In genomic region chr7:80864831-80865230, GRCm38 (mm10) we compare ENCODE assay signal across 8 mouse cellular contexts. TPM values are rescaled to one million over a fixed set of nuclear protein-coding genes. Genes with fewer than 3 reads are reported as not detected.
DNase-seq lines count a peak whose midpoint lies in the region; ATAC-seq and TF ChIP-seq lines count a peak whose summit lies in the region.

No protein-coding gene starts in this region.

- H3K9ac ChIP-seq in kidney, postnatal 0 days (ENCODE audit: low read depth, low read length): no peak overlapping the region
- no peak overlapping the region for H3K9ac ChIP-seq in liver, postnatal 0 days (replicated peaks)
- H3K9ac ChIP-seq in stomach, postnatal 0 days (ENCODE audit: low read length): no peak overlapping the region
- H3K9ac ChIP-seq in forebrain, embryonic 12.5 days: no peak overlapping the region

- no peak for TF ChIP-seq EP300 in liver, postnatal 0 days (IDR thresholded peaks at IDR 0.05; ENCODE audit: low read depth)
- no peak for TF ChIP-seq EP300 in stomach, postnatal 0 days (optimal IDR thresholded peaks at IDR 0.05)

- WGBS in kidney, postnatal 0 days: 59% methylated on average over 8 of the region's 8 CpGs
- 35% methylated on average over 8 of the region's 8 CpGs for WGBS in liver, postnatal 0 days (ENCODE audit: insufficient replicate concordance)
- WGBS in stomach, postnatal 0 days: 70% methylated on average over 8 of the region's 8 CpGs
- 94% methylated on average over 8 of the region's 8 CpGs for WGBS in forebrain, embryonic 12.5 days

- no peaks in the 10 kb centered on the region for H3K9me3 ChIP-seq in kidney, postnatal 0 days (replicated peaks; ENCODE audit: low read length)
- H3K9me3 ChIP-seq in liver, postnatal 0 days (ENCODE audit: low read length): no peaks in the 10 kb centered on the region
- no peaks in the 10 kb centered on the region for H3K9me3 ChIP-seq in stomach, postnatal 0 days (ENCODE audit: control insufficient read depth, low read length)
- H3K9me3 ChIP-seq in forebrain, embryonic 12.5 days: no peaks in the 10 kb centered on the region

- no peak for TF ChIP-seq CTCF in kidney, postnatal 0 days (IDR thresholded peaks at IDR 0.05; ENCODE audit: low read depth)
- no peak for TF ChIP-seq CTCF in liver, postnatal 0 days (IDR thresholded peaks at IDR 0.05; ENCODE audit: low read depth)
- TF ChIP-seq CTCF in stomach, postnatal 0 days (IDR thresholded peaks at IDR 0.05; ENCODE audit: low read depth): no peak

- H3K4me3 ChIP-seq in kidney, postnatal 0 days (replicated peaks; ENCODE audit: low read depth, low read length): no peak overlapping the region
- H3K4me3 ChIP-seq in liver, postnatal 0 days (ENCODE audit: low read depth, low read length): no peak overlapping the region
- H3K4me3 ChIP-seq in stomach, postnatal 0 days (ENCODE audit: low read depth, low read length): no peak overlapping the region
- H3K4me3 ChIP-seq in forebrain, embryonic 12.5 days (replicated peaks): no peak overlapping the region

- no peaks in the 10 kb centered on the region for H3K27me3 ChIP-seq in kidney, postnatal 0 days (ENCODE audit: insufficient read depth, low read length)
- H3K27me3 ChIP-seq in liver, postnatal 0 days (ENCODE audit: insufficient read depth, low read length): no peaks in the 10 kb centered on the region
- no peaks in the 10 kb centered on the region for H3K27me3 ChIP-seq in stomach, postnatal 0 days (ENCODE audit: control insufficient read depth, insufficient read depth, low read length)
- no peaks in the 10 kb centered on the region for H3K27me3 ChIP-seq in forebrain, embryonic 12.5 days

- ATAC-seq in kidney, postnatal 0 days (replicated peaks; ENCODE audit: low FRiP score, low read depth): no peak
- peak; percentile 64 for ATAC-seq in granulocyte monocyte progenitor cell, adult 5-6 weeks (replicated peaks; ENCODE audit: poor library complexity, severe bottlenecking)
- 0 out of 2 replicates have a peak, but pooled peaks have one; percentile 5 for ATAC-seq in liver, postnatal 0 days
- ATAC-seq in stomach, postnatal 0 days (ENCODE audit: low FRiP score, low TSS enrichment): no peak
- ATAC-seq in forebrain, embryonic 12.5 days (ENCODE audit: low FRiP score): no peak

- H3K4me1 ChIP-seq in kidney, postnatal 0 days (replicated peaks; ENCODE audit: insufficient read depth, low read length): peaks cover 19% of the 10 kb centered on the region
- peaks cover 31% of the 10 kb centered on the region for H3K4me1 ChIP-seq in liver, postnatal 0 days (ENCODE audit: insufficient read depth)
- no peaks in the 10 kb centered on the region; the same call in 1 of the 2 replicates for H3K4me1 ChIP-seq in stomach, postnatal 0 days (replicated peaks; ENCODE audit: control insufficient read depth, insufficient read depth)
- peaks cover 34% of the 10 kb centered on the region for H3K4me1 ChIP-seq in forebrain, embryonic 12.5 days

- no peak overlapping the region for H3K4me2 ChIP-seq in kidney, postnatal 0 days (ENCODE audit: low read length)
- peak overlapping the region; percentile 4; the same call in 1 of the 2 replicates for H3K4me2 ChIP-seq in liver, postnatal 0 days (ENCODE audit: low read depth, low read length)
- H3K4me2 ChIP-seq in stomach, postnatal 0 days (replicated peaks; ENCODE audit: low read depth): no peak overlapping the region
- H3K4me2 ChIP-seq in forebrain, embryonic 12.5 days: no peak overlapping the region

- peak overlapping the region; percentile 89; the same call in 1 of the 2 replicates for H3K27ac ChIP-seq in kidney, postnatal 0 days
- peak overlapping the region; percentile 77 for H3K27ac ChIP-seq in liver, postnatal 0 days (ENCODE audit: low read depth)
- peak overlapping the region; percentile 41 for H3K27ac ChIP-seq in stomach, postnatal 0 days (replicated peaks)
- H3K27ac ChIP-seq in forebrain, embryonic 12.5 days: no peak overlapping the region

- H3K36me3 ChIP-seq in kidney, postnatal 0 days (ENCODE audit: insufficient read depth, low read length): peaks cover 24% of the 10 kb centered on the region; the same call in 1 of the 2 replicates
- H3K36me3 ChIP-seq in liver, postnatal 0 days (replicated peaks; ENCODE audit: insufficient read depth, low read length): peaks cover 6% of the 10 kb centered on the region
- no peaks in the 10 kb centered on the region; the same call in 1 of the 2 replicates for H3K36me3 ChIP-seq in stomach, postnatal 0 days (ENCODE audit: control insufficient read depth, insufficient read depth, low read length)
- peaks cover 61% of the 10 kb centered on the region for H3K36me3 ChIP-seq in forebrain, embryonic 12.5 days (replicated peaks)

- peak; percentile 48 for DNase-seq in kidney, postnatal 0 days (ENCODE audit: low spot score)
- no peak for DNase-seq in kidney, postnatal 36 days
- DNase-seq in liver, postnatal 0 days: peak; percentile 57
- no peak for DNase-seq in stomach, postnatal 0 days (ENCODE audit: low spot score)
- DNase-seq in urinary bladder, postnatal 25 days (ENCODE audit: low spot score): no peak
- no peak for DNase-seq in cerebellum, adult 9-11 months

RNA-seq across cellular contexts. Expression of gene Zscan2, which starts 4.1 kb away (rescaled TPM):
- 2.7 TPM in 2 replicates for polyA plus RNA-seq in kidney, postnatal 0 days (2015; fragmentation: Nextera tagmentation; extraction: Ambion mirVana)
- total RNA-seq in granulocyte monocyte progenitor cell, adult 5-6 weeks (2014; fragmentation: Nextera tagmentation): 5.5 and 6.4 TPM in 2 replicates
- total RNA-seq in granulocyte monocyte progenitor cell, adult 5-6 weeks (2017): 5.6 and 6.9 TPM in 2 replicates
- polyA plus RNA-seq in liver, postnatal 0 days (2015; fragmentation: Nextera tagmentation; extraction: Ambion mirVana): 0.43 and 0.47 TPM in 2 replicates
- polyA plus RNA-seq in stomach, postnatal 0 days (2015; fragmentation: Nextera tagmentation; extraction: Ambion mirVana): 0.63 and 0.76 TPM in 2 replicates
- 3.7 and 4.5 TPM in 2 replicates for polyA plus RNA-seq in forebrain, embryonic 12.5 days (2016; fragmentation: Nextera tagmentation; extraction: Ambion mirVana)

RNA-seq across cellular contexts. Expression of gene Wdr73, which starts 36.2 kb away (rescaled TPM):
- polyA plus RNA-seq in kidney, postnatal 0 days (2015; fragmentation: Nextera tagmentation; extraction: Ambion mirVana): 29.8 and 32.9 TPM in 2 replicates
- 23.6 and 33.8 TPM in 2 replicates for total RNA-seq in granulocyte monocyte progenitor cell, adult 5-6 weeks (2014; fragmentation: Nextera tagmentation)
- total RNA-seq in granulocyte monocyte progenitor cell, adult 5-6 weeks (2017): 27.2 and 31.5 TPM in 2 replicates
- polyA plus RNA-seq in liver, postnatal 0 days (2015; fragmentation: Nextera tagmentation; extraction: Ambion mirVana): 10.1 and 13.6 TPM in 2 replicates
- 16.8 and 16.9 TPM in 2 replicates for polyA plus RNA-seq in stomach, postnatal 0 days (2015; fragmentation: Nextera tagmentation; extraction: Ambion mirVana)
- 40.6 and 46.5 TPM in 2 replicates for polyA plus RNA-seq in forebrain, embryonic 12.5 days (2016; fragmentation: Nextera tagmentation; extraction: Ambion mirVana)

RNA-seq across cellular contexts. Expression of gene Iqgap1, which starts 39.1 kb away (rescaled TPM):
- polyA plus RNA-seq in kidney, postnatal 0 days (2015; fragmentation: Nextera tagmentation; extraction: Ambion mirVana): 77.0 and 83.7 TPM in 2 replicates
- 89.6 and 92.9 TPM in 2 replicates for total RNA-seq in granulocyte monocyte progenitor cell, adult 5-6 weeks (2014; fragmentation: Nextera tagmentation)
- 85.5 and 95.4 TPM in 2 replicates for total RNA-seq in granulocyte monocyte progenitor cell, adult 5-6 weeks (2017)
- polyA plus RNA-seq in liver, postnatal 0 days (2015; fragmentation: Nextera tagmentation; extraction: Ambion mirVana): 10.8 and 13.6 TPM in 2 replicates
- 52.8 and 58.0 TPM in 2 replicates for polyA plus RNA-seq in stomach, postnatal 0 days (2015; fragmentation: Nextera tagmentation; extraction: Ambion mirVana)
- 30.8 and 31.6 TPM in 2 replicates for polyA plus RNA-seq in forebrain, embryonic 12.5 days (2016; fragmentation: Nextera tagmentation; extraction: Ambion mirVana)

RNA-seq across cellular contexts. Expression of gene Nmb, which starts 40.0 kb away (rescaled TPM):
- polyA plus RNA-seq in kidney, postnatal 0 days (2015; fragmentation: Nextera tagmentation; extraction: Ambion mirVana): 9.3 and 10.5 TPM in 2 replicates
- 5.0 TPM in 1 of 2 replicates, not detected in the other for total RNA-seq in granulocyte monocyte progenitor cell, adult 5-6 weeks (2014; fragmentation: Nextera tagmentation)
- total RNA-seq in granulocyte monocyte progenitor cell, adult 5-6 weeks (2017): 1.4 TPM in 1 of 2 replicates, not detected in the other
- polyA plus RNA-seq in liver, postnatal 0 days (2015; fragmentation: Nextera tagmentation; extraction: Ambion mirVana): 1.4 and 1.7 TPM in 2 replicates
- polyA plus RNA-seq in stomach, postnatal 0 days (2015; fragmentation: Nextera tagmentation; extraction: Ambion mirVana): 1.9 and 3.3 TPM in 2 replicates
- 7.8 and 8.6 TPM in 2 replicates for polyA plus RNA-seq in forebrain, embryonic 12.5 days (2016; fragmentation: Nextera tagmentation; extraction: Ambion mirVana)

Comparison
In these comparisons a context has a peak if more than half of its experiments do, and no peak if none do; other contexts are left out.
1. DNase-seq: peak in kidney, postnatal 0 days (single experiment) and liver, postnatal 0 days (single experiment); none in kidney, postnatal 36 days (0 of 2), stomach, postnatal 0 days (single experiment), urinary bladder, postnatal 25 days (single experiment) and cerebellum, adult 9-11 months (single experiment).
2. ATAC-seq: peak in granulocyte monocyte progenitor cell, adult 5-6 weeks (single experiment) and liver, postnatal 0 days (single experiment); none in kidney, postnatal 0 days (single experiment), stomach, postnatal 0 days (single experiment) and forebrain, embryonic 12.5 days (single experiment).